In the genomic region with DNA sequence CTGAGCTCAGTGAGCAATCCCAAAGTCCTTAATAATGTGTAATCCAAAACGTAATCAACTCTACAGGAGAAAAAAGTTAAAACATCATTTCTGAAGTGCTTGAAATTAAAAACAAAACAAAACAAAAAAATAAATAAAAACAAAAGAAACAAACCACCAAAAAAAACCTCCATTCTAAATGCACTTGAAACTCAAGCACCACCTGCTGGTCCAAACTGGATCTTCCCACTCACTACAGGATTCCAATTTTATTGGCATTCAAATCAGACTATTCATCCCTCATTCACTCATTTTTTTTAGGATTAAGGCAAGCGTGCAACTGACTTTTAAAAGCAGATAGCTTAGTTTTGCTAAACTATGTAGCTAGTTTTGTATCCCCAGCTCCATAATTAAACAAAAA, we compare ENCODE assay signal across 10 mouse cellular contexts.
A peak's percentile ranks its signal among the peaks of the same experiment; 100 is the strongest.
DNase-seq lines count a peak whose midpoint lies in the region; ATAC-seq and TF ChIP-seq lines count a peak whose summit lies in the region.
"Had no signal": no experiment of that assay in that cellular context is flagged by ENCODE, and none has a peak within 500 bp of the region (broad histone marks: within the 10 kb centered on the region; RNA-seq: fewer than 3 reads in every experiment).

No protein-coding gene starts in this region.

- no peak overlapping the region for H3K4me3 ChIP-seq in left cerebral cortex, adult 2 months
- H3K4me3 ChIP-seq in forebrain, embryonic 16.5 days (replicated peaks; ENCODE audit: low read length), result no peak overlapping the region
- no peak overlapping the region for H3K4me3 ChIP-seq in neural tube, embryonic 15.5 days (replicated peaks)
- H3K4me3 ChIP-seq in heart, embryonic 10.5 days, result no peak overlapping the region

- H3K27me3 ChIP-seq in forebrain, embryonic 16.5 days (replicated peaks; ENCODE audit: control insufficient read depth, insufficient read depth, low read length), result no peaks in the 10 kb centered on the region
- H3K27me3 ChIP-seq in neural tube, embryonic 15.5 days (replicated peaks), result no peaks in the 10 kb centered on the region
- H3K27me3 ChIP-seq in heart, embryonic 10.5 days (ENCODE audit: insufficient read depth, poor library complexity, severe bottlenecking), result no peaks in the 10 kb centered on the region

- H3K4me1 ChIP-seq in forebrain, embryonic 16.5 days (replicated peaks; ENCODE audit: control insufficient read depth, insufficient read depth, low read length), result peaks cover 6% of the 10 kb centered on the region; the same call in 1 of the 2 replicates
- H3K4me1 ChIP-seq in neural tube, embryonic 15.5 days, result peaks cover 3% of the 10 kb centered on the region; the same call in 1 of the 2 replicates
- no peaks in the 10 kb centered on the region for H3K4me1 ChIP-seq in heart, embryonic 10.5 days

- no peak overlapping the region for H3K9ac ChIP-seq in forebrain, embryonic 16.5 days (replicated peaks; ENCODE audit: low read depth, low read length)
- H3K9ac ChIP-seq in neural tube, embryonic 15.5 days (replicated peaks), result no peak overlapping the region
- H3K9ac ChIP-seq: liver, postnatal 0 days had no signal

- intact Hi-C loops in left cerebral cortex, adult 2 months (cut with DNase I), result loop anchor here (1.0 to 5.0 kb wide), 2 partner anchors 151 to 350 kb away; no protein-coding TSS in a partner anchor

- H3K4me2 ChIP-seq in forebrain, embryonic 16.5 days (ENCODE audit: low read length), result no peak overlapping the region
- no peak overlapping the region for H3K4me2 ChIP-seq in neural tube, embryonic 15.5 days

- peak overlapping the region; percentile 42 for H3K27ac ChIP-seq in left cerebral cortex, adult 2 months
- H3K27ac ChIP-seq in forebrain, embryonic 16.5 days (ENCODE audit: low read length), result no peak overlapping the region
- H3K27ac ChIP-seq in neural tube, embryonic 15.5 days (replicated peaks), result no peak overlapping the region
- no peak overlapping the region for H3K27ac ChIP-seq in heart, embryonic 10.5 days

- WGBS in forebrain, embryonic 16.5 days, result 13% methylated on average over 2 of the region's 2 CpGs
- 42% methylated on average over 2 of the region's 2 CpGs for WGBS in neural tube, embryonic 15.5 days
- WGBS in heart, embryonic 10.5 days, result 24% methylated on average over 2 of the region's 2 CpGs

- ATAC-seq in forebrain, embryonic 16.5 days, result peak; percentile 41; the same call in 1 of the 2 replicates
- no peak for ATAC-seq in neural tube, embryonic 15.5 days (ENCODE audit: low FRiP score)
- ATAC-seq: liver, postnatal 0 days had no signal

- TF ChIP-seq CTCF in left cerebral cortex, adult 2 months (IDR thresholded peaks at IDR 0.05), result peak; percentile 70

- H3K36me3 ChIP-seq in forebrain, embryonic 16.5 days (ENCODE audit: control insufficient read depth, insufficient read depth), result no peaks in the 10 kb centered on the region
- H3K36me3 ChIP-seq in neural tube, embryonic 15.5 days, result no peaks in the 10 kb centered on the region
- H3K36me3 ChIP-seq in heart, embryonic 10.5 days, result no peaks in the 10 kb centered on the region

- H3K9me3 ChIP-seq in forebrain, embryonic 16.5 days (ENCODE audit: control insufficient read depth, low read length), result no peaks in the 10 kb centered on the region
- H3K9me3 ChIP-seq in neural tube, embryonic 15.5 days (replicated peaks), result no peaks in the 10 kb centered on the region
- no peaks in the 10 kb centered on the region for H3K9me3 ChIP-seq in heart, embryonic 10.5 days

- DNase-seq in embryo, embryonic 10 days (ENCODE audit: low spot score), result peak; percentile 12
- DNase-seq in embryo, embryonic 9.5 days (ENCODE audit: extremely low spot score), result no peak
- no peak for DNase-seq in left cerebral cortex, adult 2 months (ENCODE audit: extremely low spot score in 1 of 2, low spot score in 2 of 2)
- no peak for DNase-seq in left cerebral cortex, adult 8-10 months (ENCODE audit: low spot score in 2 of 2)
- peak; percentile 4 for DNase-seq in ES-CJ7 (ENCODE audit: low read depth, low spot score)
- no peak for DNase-seq in heart, embryonic 10.5 days (ENCODE audit: low spot score)
- DNase-seq: heart, adult 18-20 months; liver, postnatal 0 days had no signal

Comparison
In these comparisons a context has a peak if more than half of its experiments do, and no peak if none do; other contexts are left out.
1. DNase-seq: peak in embryo, embryonic 10 days (single experiment) and ES-CJ7 (single experiment); none in embryo, embryonic 9.5 days (single experiment), left cerebral cortex, adult 2 months (0 of 2), left cerebral cortex, adult 8-10 months (0 of 2) and heart, embryonic 10.5 days (single experiment).